Mouse (Mus musculus) kidney, embryonic 16.5 days (tissue): ENCODE data around the gene Epha6. TPM values are rescaled to one million over a fixed set of nuclear protein-coding genes. Genes with fewer than 3 reads are reported as not detected.

Experiments used
- ATAC-seq: fragments of 200-750 bp; cut with Nextera tagmentation; 2 replicates; pipeline ENCODE4 v1.8.0; 2017; ENCODE audit warnings: moderate TSS enrichment; ENCODE audit not compliant: low FRiP score, low TSS enrichment
- H3K27ac ChIP-seq: fragments of 300-500 bp; sonication (generic); 2 replicates; pipeline ENCODE4 v1.5.1; 2014; ENCODE audit warnings: low read length
- H3K27me3 ChIP-seq: fragments of 300-500 bp; sonication (generic); 2 replicates; pipeline ENCODE4 v1.6.1; 2014; ENCODE audit warnings: low read length, control low read depth, mixed read lengths; ENCODE audit not compliant: insufficient read depth
- H3K36me3 ChIP-seq: fragments of 300-500 bp; sonication (generic); 2 replicates; pipeline ENCODE4 v1.6.1; 2014; ENCODE audit warnings: low read length, control low read depth, mixed read lengths; ENCODE audit not compliant: insufficient read depth
- H3K4me1 ChIP-seq: fragments of 300-500 bp; sonication (generic); 2 replicates; pipeline ENCODE4 v1.6.1; 2014; ENCODE audit warnings: low read length, control low read depth, mixed read lengths; ENCODE audit not compliant: insufficient read depth
- H3K4me2 ChIP-seq: fragments of 300-500 bp; sonication (generic); replicated peaks from 2 replicates; pipeline ENCODE4 v1.6.1; 2014; ENCODE audit warnings: low read depth, low read length
- H3K4me3 ChIP-seq: fragments of 300-500 bp; sonication (generic); 2 replicates; pipeline ENCODE4 v1.5.1; 2014; ENCODE audit warnings: mild to moderate bottlenecking, low read length
- H3K9ac ChIP-seq: fragments of 300-500 bp; sonication (generic); replicated peaks from 2 replicates; pipeline ENCODE4 v1.6.1; 2014; ENCODE audit warnings: low read length
- H3K9me3 ChIP-seq: fragments of 300-500 bp; sonication (generic); 2 replicates; pipeline ENCODE4 v1.6.1; 2016; ENCODE audit warnings: low read length, control low read depth
- WGBS: fragments of 180-500 bp; shearing (Covaris S2); extraction: QIAGEN DNeasy Blood & Tissue Kit; methylation state at CpG from one replicate; pipeline ENCODE4 v1.1.7; 2014; 5-methylcytosine and 5-hydroxymethylcytosine counted together
- polyA plus RNA-seq: library from polyadenylated mRNA; unstranded; fragments of >200 nt; fragmentation: Nextera tagmentation; extraction: Ambion mirVana; gene quantifications from 2 replicates; pipeline ENCODE4 v1.2.1, GENCODE M21; 2015

Gene Epha6
- polyA plus RNA-seq, 1 experiment from 2014 or later = 0.07 TPM

DNA sequence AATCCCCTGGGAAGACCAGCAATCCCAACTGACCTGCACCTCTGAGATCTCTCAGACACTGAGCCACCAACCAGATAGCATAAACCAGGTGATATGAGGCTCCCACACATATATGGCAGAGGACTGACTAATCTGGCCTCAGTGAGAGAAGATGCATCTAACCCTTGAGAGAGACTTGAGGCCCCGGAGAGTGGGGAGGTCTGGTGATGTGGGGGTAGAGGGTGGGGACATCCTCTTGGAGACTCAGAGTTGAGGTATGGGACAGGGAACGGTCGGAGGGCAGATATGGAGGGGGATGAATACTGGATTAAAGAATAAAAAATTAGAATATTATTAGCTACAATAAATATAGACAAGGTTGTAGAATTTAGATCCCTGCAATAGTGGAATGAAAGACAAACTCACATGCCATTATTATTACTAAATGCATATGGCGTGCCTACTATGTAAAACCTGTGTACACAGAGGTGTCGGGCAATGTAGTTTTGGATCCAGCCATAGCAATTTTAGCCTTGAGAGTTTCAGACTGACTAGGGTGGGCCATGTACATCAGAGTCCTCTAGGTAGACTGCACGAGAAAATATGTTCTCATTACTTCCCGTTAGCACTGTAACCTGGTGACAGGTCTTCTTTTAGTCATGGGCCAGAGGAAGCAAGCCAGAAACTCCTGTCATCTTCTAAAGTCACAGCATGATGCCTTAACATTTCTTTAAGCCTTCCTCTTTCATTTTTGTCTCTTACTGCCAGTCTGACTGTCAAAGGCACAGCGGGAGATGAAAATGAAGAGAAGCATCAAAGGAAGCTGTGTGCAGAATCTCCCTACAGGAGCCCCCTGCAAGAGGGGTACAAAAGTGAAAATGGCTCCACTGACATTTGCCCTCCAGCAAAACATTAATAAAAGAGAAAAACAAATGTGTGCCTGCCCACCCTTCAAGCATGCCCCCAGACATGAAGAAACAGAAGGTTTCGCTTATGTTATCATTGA, 338.7 kb downstream of the Epha6 start:
- no peaks in the 10 kb centered on the region for H3K4me1 ChIP-seq
- H3K4me3 ChIP-seq = no peak overlapping the region
- H3K27ac ChIP-seq = no peak overlapping the region
- no peak overlapping the region for H3K9ac ChIP-seq
- no peaks in the 10 kb centered on the region for H3K9me3 ChIP-seq
- H3K27me3 ChIP-seq = no peaks in the 10 kb centered on the region
- H3K36me3 ChIP-seq = no peaks in the 10 kb centered on the region
- H3K4me2 ChIP-seq = no peak overlapping the region
- WGBS = 86% methylated on average over 9 of the region's 9 CpGs
- no peak for ATAC-seq

DNA sequence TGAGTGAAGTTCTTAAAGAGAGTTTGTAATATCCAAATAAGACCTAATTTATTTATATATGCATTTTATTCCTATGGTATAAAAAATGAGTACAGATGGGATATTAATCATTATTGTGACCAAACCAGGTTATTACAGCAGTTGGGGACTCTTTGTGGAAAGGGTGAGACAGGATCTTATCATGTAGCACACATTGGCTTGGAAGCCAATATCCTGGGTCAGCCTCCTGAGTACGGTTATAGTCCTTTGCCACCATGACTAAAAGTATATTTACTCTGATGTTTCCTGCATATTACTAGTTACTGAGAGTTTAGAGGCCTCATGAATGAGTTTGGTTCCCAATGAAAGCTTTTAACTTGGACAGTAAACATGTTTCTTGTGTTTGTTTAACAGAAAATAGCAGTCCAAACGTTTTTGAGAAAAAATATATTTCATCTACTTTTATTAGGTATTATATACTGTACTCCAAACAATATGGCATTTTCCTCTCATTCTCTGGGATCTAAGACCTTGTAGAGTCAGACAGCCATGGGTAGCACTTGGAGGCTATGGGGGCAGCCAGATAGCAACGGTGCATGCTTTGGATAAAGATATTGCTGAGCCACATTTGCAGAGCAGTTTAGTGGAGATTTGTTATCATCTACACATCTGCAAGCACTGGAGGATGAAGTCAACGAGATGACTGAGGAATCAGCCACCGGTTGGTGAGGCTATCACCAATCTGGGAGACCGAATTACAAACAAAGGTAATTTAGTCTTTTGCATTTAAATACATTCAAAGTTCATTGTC, 340.4 kb downstream of the Epha6 start:
- no peak overlapping the region for H3K27ac ChIP-seq
- H3K4me2 ChIP-seq = no peak overlapping the region
- H3K9ac ChIP-seq = no peak overlapping the region
- 65% methylated on average over 6 of the region's 6 CpGs for WGBS
- no peak overlapping the region for H3K4me3 ChIP-seq
- H3K36me3 ChIP-seq = no peaks in the 10 kb centered on the region
- no peaks in the 10 kb centered on the region for H3K27me3 ChIP-seq
- no peaks in the 10 kb centered on the region for H3K4me1 ChIP-seq
- no peaks in the 10 kb centered on the region for H3K9me3 ChIP-seq
- ATAC-seq = no peak

DNA sequence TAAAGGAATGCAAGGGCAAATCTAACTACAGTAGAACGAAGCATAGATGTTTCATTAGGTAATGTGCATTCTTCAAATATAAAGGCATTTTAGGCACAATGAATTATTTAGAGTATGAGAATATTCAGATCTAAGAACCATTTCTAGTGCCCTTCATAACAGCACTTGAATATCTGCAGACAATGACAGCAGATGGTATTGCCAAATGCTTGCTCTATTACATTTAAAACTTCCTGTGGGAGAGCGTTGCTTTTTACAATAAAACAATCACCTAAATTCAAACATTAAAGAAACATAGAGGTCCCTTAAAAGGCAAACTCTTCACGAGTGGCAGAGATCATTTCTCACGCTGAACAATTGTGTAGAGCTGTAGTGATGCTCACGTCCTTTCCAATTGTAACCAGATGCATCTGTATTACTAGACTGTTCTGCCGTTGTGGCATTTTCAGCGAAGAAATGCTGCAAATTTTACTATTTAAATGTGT, 347.1 kb downstream of the Epha6 start:
- no peak overlapping the region for H3K27ac ChIP-seq
- 81% methylated on average over 7 of the region's 7 CpGs for WGBS
- no peak overlapping the region for H3K4me2 ChIP-seq
- no peaks in the 10 kb centered on the region for H3K27me3 ChIP-seq
- H3K36me3 ChIP-seq = no peaks in the 10 kb centered on the region
- no peak overlapping the region for H3K9ac ChIP-seq
- H3K9me3 ChIP-seq = no peaks in the 10 kb centered on the region
- no peaks in the 10 kb centered on the region for H3K4me1 ChIP-seq
- H3K4me3 ChIP-seq = no peak overlapping the region
- ATAC-seq = no peak

DNA sequence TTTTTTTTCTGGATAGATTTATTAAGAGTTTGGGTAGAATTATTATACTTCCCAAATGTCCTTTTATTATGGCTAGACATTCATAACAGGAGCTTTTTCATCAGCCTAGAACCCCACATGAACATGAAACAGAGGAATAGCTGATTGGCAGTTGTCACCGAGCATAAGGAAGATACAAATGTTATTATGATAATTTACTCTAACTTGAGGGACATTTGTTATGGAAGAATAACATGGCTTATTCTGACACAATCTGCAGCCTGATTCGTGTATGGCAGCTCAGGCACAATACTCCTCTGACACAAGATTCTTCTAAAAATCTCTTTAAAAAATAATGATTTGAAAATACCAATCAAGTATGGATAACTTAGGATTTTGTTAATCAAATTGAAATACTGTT, 347.7 kb downstream of the Epha6 start:
- Histone ChIP-seq H3K9me3 (no peaks in the 10 kb centered on the region), H3K27me3 (no peaks in the 10 kb centered on the region), H3K9ac (no peak overlapping the region), H3K4me1 (no peaks in the 10 kb centered on the region), H3K4me3 (no peak overlapping the region), H3K4me2 (no peak overlapping the region), H3K27ac (no peak overlapping the region), H3K36me3 (no peaks in the 10 kb centered on the region)
- no peak for ATAC-seq
- 79% methylated on average over 2 of the region's 2 CpGs for WGBS

DNA sequence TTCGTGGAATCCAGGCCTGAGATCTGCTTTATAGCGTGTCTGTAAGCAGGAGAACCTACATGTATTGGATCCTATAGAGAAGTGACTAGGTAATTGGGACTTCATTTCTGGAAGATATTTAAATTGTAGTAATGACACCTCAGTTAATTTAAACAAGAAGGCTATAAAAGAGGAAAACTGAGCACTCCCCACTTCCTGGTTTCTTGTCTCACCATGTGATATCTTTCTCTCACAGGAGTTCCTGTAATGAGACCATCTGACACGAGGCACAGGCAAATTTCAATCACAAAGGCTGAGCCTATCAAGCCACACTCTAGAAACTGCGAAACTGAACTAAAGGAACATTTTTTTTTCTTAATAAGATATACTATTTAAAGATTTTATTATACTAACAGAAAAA, 348.3 kb downstream of the Epha6 start:
- Histone ChIP-seq H3K4me2 (no peak overlapping the region), H3K27me3 (no peaks in the 10 kb centered on the region), H3K4me1 (no peaks in the 10 kb centered on the region), H3K36me3 (no peaks in the 10 kb centered on the region), H3K9ac (no peak overlapping the region), H3K27ac (no peak overlapping the region), H3K9me3 (no peaks in the 10 kb centered on the region), H3K4me3 (no peak overlapping the region)
- ATAC-seq = no peak
- WGBS = 74% methylated on average over 4 of the region's 4 CpGs

DNA sequence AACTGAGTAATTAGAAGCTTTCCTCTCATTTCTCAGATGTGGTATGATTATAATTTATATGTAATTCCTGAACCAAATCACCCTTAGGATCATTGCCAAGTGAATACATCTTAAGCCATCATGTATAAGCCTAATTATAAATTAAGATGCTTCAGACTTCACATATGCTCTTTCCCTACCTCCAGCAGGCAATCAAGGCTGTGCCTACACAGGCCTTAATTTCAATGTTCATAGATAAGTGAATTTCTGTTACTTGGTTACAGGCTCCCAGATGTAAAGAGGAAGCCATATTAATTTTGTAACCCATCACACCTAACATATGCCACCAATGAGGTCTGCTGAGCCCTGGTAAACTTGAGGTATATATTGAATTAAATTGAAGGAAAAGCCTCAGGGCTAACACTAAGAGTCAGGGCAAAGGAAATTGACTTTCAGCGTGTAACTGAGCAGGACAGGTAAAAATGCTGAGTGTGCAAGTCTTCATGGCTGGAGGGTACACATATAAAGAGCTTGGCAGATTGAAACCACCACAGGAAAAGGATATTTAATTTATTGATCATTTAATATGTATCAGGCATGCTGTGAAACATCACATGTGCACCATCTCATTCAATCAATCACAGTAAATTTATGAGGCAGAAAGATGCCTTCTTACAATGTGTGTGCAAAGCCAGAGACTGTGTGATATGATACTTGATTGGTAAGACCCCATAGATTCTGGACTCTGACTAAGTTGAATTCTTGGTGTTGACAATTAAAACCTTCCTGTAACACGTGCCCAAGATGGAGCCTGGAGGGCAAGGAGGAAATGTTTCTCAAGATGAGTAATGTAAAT, 365.8 kb downstream of the Epha6 start:
- no peak overlapping the region for H3K27ac ChIP-seq
- no peaks in the 10 kb centered on the region for H3K36me3 ChIP-seq
- ATAC-seq = no peak
- 52% methylated on average over 2 of the region's 2 CpGs for WGBS
- no peaks in the 10 kb centered on the region for H3K4me1 ChIP-seq
- H3K4me2 ChIP-seq = no peak overlapping the region
- H3K9ac ChIP-seq = no peak overlapping the region
- no peaks in the 10 kb centered on the region for H3K9me3 ChIP-seq
- no peaks in the 10 kb centered on the region for H3K27me3 ChIP-seq
- H3K4me3 ChIP-seq = no peak overlapping the region

DNA sequence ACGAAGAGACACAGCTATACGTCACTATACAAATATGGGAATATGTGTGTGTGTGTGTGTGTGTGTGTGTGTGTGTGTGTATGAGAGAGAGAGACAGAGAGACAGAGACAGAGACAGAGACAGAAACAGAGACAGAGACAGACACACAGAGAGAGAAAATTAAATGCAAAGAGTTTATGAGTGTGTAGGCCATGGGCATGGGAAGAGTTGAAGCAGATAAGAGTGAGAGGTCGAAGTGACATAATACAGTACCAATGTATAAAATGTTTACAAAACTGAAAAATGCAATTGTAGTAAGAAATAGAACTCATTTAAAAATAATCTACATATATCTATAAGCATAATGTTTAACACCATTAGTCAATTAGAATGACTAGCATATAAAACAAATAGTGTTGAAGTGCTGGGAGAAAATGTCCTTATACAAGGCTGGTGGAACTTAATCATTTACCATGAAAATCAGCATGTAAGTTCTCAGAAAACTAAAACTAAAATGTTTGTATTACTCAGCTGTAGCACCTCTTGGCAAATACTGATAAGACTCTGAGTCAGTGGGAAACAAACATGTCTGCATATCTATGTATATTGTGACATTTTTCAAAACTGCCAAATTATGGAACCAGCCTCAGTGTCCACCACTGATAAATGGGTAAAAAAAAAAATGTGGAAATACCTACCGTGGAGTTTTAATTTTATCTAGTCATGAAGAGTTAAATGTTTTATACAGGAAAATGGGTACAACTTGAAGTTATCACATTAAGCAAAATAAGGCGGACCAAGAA, 371.2 kb downstream of the Epha6 start:
- Histone ChIP-seq H3K27me3 (no peaks in the 10 kb centered on the region), H3K4me3 (no peak overlapping the region), H3K27ac (no peak overlapping the region), H3K4me1 (no peaks in the 10 kb centered on the region), H3K4me2 (no peak overlapping the region), H3K36me3 (no peaks in the 10 kb centered on the region), H3K9me3 (no peaks in the 10 kb centered on the region), H3K9ac (no peak overlapping the region)
- 89% methylated on average over 5 of the region's 5 CpGs for WGBS
- ATAC-seq = no peak

DNA sequence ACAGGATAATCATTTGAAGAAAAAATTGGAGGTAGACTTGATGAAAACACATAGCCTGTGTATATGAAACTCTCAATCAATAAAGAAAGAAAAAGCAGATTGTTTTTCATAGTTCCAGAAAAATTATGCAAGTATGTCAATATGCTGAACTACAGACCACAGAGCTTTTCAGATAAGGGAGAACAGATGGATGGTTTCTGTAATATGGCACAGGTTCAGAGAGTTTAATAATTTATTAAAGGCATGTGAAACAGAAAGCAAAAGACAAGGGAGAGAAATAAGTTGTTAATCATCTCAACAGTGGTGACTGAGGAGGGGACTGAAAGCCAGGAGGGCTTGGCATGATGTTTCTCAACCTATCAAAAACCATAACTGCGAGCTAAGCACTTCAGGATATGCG, 372.3 kb downstream of the Epha6 start:
- no peaks in the 10 kb centered on the region for H3K4me1 ChIP-seq
- H3K27me3 ChIP-seq = no peaks in the 10 kb centered on the region
- H3K36me3 ChIP-seq = no peaks in the 10 kb centered on the region
- no peak overlapping the region for H3K9ac ChIP-seq
- H3K9me3 ChIP-seq = no peaks in the 10 kb centered on the region
- no peak for ATAC-seq
- H3K4me2 ChIP-seq = no peak overlapping the region
- WGBS = 72% methylated on average over 2 of the region's 2 CpGs
- no peak overlapping the region for H3K4me3 ChIP-seq
- no peak overlapping the region for H3K27ac ChIP-seq

DNA sequence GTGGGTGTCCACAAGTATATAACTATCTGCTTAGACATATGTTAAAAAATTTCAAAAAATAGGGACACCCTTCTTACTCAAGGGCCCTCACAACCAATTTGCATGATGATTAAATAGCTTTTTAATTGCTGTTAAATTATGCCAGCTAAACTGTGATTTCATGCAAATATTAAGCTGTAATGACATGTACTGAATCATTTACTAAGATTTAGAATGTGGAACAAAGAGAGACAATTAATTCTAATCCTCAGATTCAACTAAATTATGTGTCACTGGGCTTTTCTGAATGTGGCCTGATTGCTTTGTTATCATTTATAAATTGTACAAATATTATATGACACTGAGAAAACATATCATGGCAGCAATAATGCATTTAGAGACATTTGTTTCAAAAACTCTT, 396.2 kb downstream of the Epha6 start:
- Histone ChIP-seq H3K9me3 (no peaks in the 10 kb centered on the region), H3K27me3 (no peaks in the 10 kb centered on the region), H3K4me3 (no peak overlapping the region), H3K9ac (no peak overlapping the region), H3K4me2 (no peak overlapping the region), H3K36me3 (no peaks in the 10 kb centered on the region), H3K4me1 (no peaks in the 10 kb centered on the region), H3K27ac (no peak overlapping the region)
- ATAC-seq = no peak
